Mouse (Mus musculus): ENCODE data around the gene Numb. TPM values are rescaled to one million over a fixed set of nuclear protein-coding genes. Genes with fewer than 3 reads are reported as not detected.
A peak's percentile ranks its signal among the peaks of the same experiment; 100 is the strongest.

Gene Numb
- total RNA-seq, 2 experiments from 2014 or later, result 59.4 to 76.9 TPM

DNA sequence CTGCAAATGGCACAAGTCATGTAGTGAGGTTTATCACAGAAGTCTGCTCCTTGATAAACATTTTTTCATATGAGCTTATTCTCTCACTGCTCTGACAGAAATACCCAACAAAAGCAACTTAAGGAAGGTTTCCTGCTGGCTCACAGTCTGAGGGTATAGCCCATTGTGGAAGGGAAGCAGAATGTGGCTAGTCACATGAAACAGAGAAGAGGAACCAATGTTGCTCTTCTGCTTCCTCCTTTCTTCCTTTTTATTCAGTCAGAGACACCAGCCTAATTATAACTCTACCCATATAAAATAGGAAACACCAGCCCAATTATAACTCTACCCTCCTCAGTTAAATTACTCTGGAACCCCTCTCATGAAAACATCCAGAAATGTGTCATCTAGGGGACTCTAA lies 61.0 kb downstream of the Numb start:
- no peak for DNase-seq (ENCODE audit: low spot score in 2 of 2)

GRCm38 (mm10) chr12:83858052-83858451 lies 63.7 kb downstream of the Numb start:
- intact Hi-C loops (cut with DNase I), result no loop called here
- DNase-seq (ENCODE audit: low spot score in 2 of 2), result no peak

More for the DNA sequence above, 61.0 kb downstream of the Numb start:
- intact Hi-C loops (cut with DNase I), result no loop called here

DNA sequence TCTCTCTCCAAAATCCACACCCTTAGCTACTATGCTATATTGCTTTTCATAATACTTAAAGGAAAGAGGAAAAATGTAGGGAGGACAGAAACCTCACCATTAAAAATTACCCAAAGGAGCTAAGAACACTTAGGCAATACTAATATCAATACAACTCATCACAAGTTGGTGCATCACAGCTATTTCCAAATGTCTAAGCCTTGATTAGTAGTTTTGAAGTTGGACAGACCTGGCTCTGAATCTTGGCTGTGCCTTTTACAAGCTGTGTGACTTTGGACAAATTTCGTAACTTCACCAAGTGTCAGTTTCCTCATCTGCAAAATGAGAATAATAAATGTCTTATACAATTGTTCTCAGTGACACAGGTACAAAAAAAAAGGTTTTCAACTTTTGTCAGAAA lies 66.5 kb downstream of the Numb start:
- DNase-seq (ENCODE audit: low spot score in 2 of 2), result no peak
- intact Hi-C loops (cut with DNase I), result no loop called here

DNA sequence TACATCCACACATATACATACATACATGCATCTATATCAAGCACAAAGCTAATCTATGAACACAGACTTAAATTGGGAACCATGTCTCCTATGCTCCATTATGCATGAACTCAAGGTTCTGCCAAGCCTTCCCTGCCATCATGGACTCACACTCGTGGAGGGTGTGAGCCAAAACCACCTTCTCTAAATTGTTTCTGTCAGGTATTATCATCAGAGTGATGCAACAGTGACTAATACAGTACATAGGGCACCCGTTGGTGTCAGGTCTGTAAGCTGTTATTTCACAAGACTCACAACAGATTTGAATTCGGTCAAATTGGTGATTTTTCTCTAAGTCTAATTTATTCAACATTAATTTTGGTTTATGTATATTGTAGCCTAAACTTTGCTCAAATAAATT lies 67.5 kb downstream of the Numb start:
- intact Hi-C loops (cut with DNase I), result loop anchor here (5.0 kb wide), 1 partner anchor 68 kb away; the partner anchor contains the start of gene Numb
- no peak for DNase-seq (ENCODE audit: low spot score in 2 of 2)

GRCm38 (mm10) chr12:83852512-83853213 lies 69.1 kb downstream of the Numb start:
- no peak for DNase-seq (ENCODE audit: low spot score in 2 of 2)
- intact Hi-C loops (cut with DNase I), result loop anchor here (5.0 kb wide), 1 partner anchor 70 kb away; the partner anchor contains the start of gene Numb

GRCm38 (mm10) chr12:83850334-83850733 lies 71.4 kb downstream of the Numb start:
- DNase-seq (ENCODE audit: low spot score in 2 of 2), result no peak
- intact Hi-C loops (cut with DNase I), result loop anchor here (5.0 kb wide), 1 partner anchor 72 kb away; the partner anchor contains the start of gene Numb

DNA sequence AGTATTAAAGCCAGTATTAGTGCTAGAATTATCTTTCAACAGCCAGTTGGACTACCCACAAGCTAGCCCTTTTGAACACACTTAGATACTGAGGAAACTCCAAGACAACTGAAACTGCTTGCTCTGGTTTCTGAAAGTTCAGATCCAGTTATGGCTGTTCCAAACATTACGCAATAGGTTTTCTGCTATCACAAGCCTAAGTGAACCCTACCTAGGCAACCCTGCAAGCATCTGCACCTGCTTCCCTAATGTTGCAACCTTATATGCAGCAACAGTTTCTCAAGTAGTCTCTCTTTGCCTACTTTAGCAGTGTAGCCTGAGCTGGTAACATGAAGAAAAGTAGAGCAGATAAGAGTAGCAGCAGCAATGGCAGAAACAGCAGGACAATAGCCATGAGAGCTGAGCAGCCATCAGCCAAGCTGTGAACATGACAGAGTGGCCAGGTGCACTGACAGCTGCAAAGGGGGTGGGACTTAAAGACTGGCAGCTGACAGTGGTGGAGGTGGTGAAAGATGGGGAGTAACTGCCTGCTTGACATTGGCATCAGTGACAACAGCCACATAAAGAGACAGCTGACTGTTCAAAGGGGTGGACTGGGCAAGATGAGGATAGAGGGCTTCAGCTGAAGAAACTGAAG lies 73.0 kb downstream of the Numb start:
- intact Hi-C loops (cut with DNase I), result no loop called here
- DNase-seq (ENCODE audit: low spot score in 2 of 2), result no peak

GRCm38 (mm10) chr12:83847877-83848276 lies 73.9 kb downstream of the Numb start:
- no peak for DNase-seq (ENCODE audit: low spot score in 2 of 2)
- intact Hi-C loops (cut with DNase I), result no loop called here

DNA sequence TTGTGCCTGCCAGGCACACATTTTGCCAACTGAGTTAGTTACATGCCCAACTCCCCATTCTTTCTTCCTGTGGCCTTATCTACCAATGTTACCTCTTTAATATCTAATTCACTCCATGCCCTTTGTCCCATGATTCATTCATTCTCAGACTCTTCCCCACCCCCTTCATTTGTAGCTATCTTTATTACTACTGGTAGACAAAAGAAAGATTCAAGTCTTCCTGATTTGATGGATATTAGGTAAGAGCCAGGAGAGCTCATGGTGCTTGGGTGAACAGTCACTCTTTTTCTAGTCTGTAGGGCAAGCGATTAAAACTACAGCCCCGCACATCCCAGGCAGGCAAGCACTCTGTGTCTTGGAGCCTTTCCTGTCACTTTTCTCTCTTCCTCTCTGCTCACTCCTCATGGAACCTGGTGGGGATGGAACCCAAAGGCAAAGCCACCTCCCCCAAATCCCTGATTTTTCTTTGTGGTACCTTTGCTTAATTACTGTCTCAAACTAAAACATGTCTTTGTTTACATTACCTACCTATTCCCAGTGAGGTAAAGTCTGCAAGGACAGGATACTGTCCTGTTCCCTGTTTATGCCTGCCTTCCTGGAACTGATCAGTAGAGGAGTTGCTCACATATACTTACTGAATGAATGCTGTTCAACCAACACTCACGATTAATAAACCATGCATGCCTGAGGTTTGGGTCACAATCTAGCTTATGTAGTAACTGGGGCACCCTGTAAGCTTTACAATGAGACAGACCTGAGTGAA lies 78.9 kb downstream of the Numb start:
- no peak for DNase-seq (ENCODE audit: low spot score in 2 of 2)
- intact Hi-C loops (cut with DNase I), result no loop called here

- DNase-seq (ENCODE audit: low spot score in 2 of 2), result no peak
- intact Hi-C loops (cut with DNase I), result no loop called here
Observed at GRCm38 (mm10) chr12:83841409-83842190, 80.1 kb downstream of the Numb start.

DNA sequence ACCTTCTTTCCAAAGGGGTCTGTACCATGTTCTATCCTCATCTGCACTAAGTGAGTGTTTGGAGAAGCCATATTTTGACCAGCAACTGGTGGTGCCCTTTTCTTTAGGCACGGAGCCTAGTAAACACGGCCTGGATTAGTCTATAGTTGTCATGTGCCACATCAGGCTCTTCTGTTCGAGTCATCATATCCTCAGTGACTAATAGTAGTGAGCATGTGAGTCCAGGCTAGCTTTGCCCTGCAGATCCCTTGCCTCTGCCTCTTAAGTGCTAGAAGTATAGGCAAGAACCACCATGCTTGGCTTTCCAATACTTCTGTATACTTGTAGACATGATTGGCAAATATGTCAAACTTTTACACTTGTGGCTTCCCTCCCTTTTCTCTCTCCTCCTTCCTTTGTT lies 87.8 kb downstream of the Numb start:
- intact Hi-C loops (cut with DNase I), result no loop called here
- no peak for DNase-seq (ENCODE audit: low spot score in 2 of 2)

- intact Hi-C loops (cut with DNase I), result no loop called here
- DNase-seq (ENCODE audit: low spot score in 2 of 2), result no peak
Observed at GRCm38 (mm10) chr12:83830424-83830823, 91.3 kb downstream of the Numb start.

GRCm38 (mm10) chr12:83816616-83817015 lies 105.1 kb downstream of the Numb start:
- intact Hi-C loops (cut with DNase I), result no loop called here
- DNase-seq (ENCODE audit: low spot score in 2 of 2), result no peak

- no peak for DNase-seq (ENCODE audit: low spot score in 2 of 2)
- intact Hi-C loops (cut with DNase I), result no loop called here
Observed at GRCm38 (mm10) chr12:83811901-83812300, 109.8 kb downstream of the Numb start.

DNA sequence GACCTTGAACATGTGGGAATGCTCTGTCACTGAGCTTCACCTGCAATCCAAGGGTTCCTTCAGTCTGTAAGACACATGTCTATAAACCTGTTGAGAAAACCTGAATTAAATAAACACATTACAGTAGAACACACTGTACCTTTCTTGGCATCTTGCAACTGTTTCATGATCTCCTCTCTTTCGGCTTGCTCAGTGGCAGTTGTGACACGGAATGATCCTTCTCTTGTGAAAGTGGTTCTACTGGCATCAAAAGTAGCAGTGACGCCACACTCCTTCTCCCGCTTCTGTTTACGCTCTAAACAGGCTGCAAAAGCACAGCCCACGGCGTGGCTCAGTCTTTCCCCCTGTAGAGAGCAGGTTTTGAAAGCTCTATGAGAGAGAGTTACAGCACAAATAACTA lies 118.1 kb downstream of the Numb start:
- intact Hi-C loops (cut with DNase I), result no loop called here
- no peak for DNase-seq (ENCODE audit: low spot score in 2 of 2)

DNA sequence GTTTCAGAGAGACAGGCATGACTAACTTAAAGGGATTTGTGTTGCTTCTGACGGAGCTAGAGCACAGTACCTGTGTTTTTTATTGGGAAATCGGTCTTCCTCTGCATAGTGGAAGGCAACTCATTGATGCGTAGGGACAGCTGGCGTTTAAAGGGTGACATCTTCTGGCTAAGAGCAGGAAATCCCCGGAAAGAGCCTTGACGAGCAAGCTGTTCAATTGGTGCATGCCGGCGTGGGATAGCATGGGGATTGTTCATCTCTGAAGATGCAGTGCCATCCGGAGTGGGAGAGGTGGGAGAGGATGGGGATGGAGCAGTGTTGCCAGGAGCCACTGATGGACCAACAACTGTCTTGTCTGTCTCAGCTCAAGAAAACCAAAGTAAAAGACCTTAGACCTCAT lies 120.8 kb downstream of the Numb start:
- peak; percentile 36 to 41 for DNase-seq (ENCODE audit: low spot score in 2 of 2)
- intact Hi-C loops (cut with DNase I), result no loop called here

GRCm38 (mm10) chr12:83798313-83798712 lies 123.4 kb downstream of the Numb start:
- DNase-seq (ENCODE audit: low spot score in 2 of 2), result no peak
- intact Hi-C loops (cut with DNase I), result no loop called here

GRCm38 (mm10) chr12:83795586-83795985 lies 126.1 kb downstream of the Numb start:
- DNase-seq (ENCODE audit: low spot score in 2 of 2), result no peak
- intact Hi-C loops (cut with DNase I), result no loop called here

- intact Hi-C loops (cut with DNase I), result no loop called here
- DNase-seq (ENCODE audit: low spot score in 2 of 2), result no peak
Observed at GRCm38 (mm10) chr12:83795051-83795450, 126.7 kb downstream of the Numb start.

All from left cerebral cortex, postnatal 36 days (tissue).